Mouse (Mus musculus) urinary bladder, postnatal 36 days (tissue): Measurements from ENCODE around the gene Pi4ka.

ENCODE experiments used
- DNase-seq, 2 experiments: peaks; one replicate each; pipeline ENCODE4 v3.0.0; 2022; ENCODE audit warnings: low spot score in 2 of 2, mixed read lengths in 1 of 2

Pi4ka gene

DNA sequence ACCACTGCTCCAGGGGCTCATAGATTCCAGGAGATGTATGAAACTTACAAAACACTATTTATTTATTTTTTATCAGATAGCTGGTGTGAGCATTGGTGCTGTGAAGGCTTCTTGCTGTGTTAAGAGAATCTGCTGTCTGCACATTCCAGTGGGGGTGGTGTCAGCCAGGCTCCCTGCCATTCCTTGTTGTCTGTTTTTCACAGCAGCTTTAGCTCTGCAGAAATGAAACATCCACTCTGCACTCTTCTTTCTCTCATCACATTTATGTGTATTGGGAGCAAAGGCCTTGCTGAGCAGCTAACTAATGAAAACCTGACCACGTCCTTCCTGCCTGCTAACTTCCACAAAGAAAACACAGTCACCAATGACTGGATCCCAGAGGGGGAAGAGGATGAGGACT is 70.0 kb downstream of the Pi4ka start:
- DNase-seq = no peak

- no peak for DNase-seq
Observed at GRCm38 (mm10) chr16:17334574-17334973, 71.5 kb downstream of the Pi4ka start.

- no peak for DNase-seq
Observed at GRCm38 (mm10) chr16:17331855-17332254, 74.3 kb downstream of the Pi4ka start.

GRCm38 (mm10) chr16:17331116-17331515 is 75.0 kb downstream of the Pi4ka start, which contains the start of gene Serpind1:
Serpind1 (plus strand) TSS chr16:17331371.
- DNase-seq = no peak

DNA sequence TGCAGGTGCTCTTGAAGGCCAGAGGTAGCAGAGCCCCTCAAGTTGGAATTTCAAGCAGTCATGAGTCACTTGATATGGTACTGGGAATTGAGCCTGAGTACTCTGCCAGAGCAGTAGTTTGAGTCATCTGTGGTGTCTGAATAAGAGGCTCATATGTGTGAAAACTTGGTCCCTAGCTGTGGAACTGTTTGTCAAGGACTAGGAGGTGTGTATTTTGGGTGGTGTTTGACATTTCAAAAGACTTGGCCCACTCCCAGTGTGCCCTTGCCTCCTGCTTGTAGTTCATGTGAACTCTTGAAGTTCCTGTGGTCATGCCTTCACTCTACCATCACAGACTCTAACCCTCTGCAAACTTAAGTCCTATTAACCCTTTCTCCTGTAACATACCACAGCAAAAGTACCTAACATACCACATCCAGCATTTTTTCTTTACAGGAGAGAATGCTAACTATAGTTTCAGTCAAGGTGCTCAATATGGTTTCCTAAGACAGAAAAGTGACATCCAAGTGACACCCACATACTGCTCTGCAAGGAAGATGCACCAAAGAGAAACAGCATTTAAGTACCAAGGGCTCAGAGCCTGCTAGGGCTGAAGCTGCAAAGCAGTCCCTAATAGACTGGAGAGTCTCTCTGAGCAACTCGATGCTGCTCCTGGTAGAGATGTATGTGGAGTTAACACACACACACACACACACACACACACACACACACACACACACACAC is 76.1 kb downstream of the Pi4ka start:
- DNase-seq = no peak

DNA sequence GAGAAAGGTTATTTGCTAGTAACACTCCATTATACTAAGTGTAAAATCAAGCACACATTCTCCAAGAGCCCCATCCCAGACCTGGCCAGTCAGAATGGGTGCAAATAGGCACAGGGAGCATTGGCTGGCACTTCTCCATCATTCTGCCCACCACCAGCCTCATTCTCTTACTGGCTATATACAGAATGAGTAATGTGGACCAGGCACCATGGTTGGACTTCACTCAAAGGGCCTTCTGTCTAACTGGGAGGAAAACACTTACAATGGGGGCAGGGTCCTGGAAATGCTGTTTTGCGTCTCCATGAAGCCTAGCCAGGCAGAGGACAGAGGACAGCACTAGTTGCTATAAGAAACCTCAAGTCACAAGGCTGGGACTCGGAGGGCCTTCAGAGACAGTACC is 80.0 kb downstream of the Pi4ka start:
- DNase-seq = no peak

DNA sequence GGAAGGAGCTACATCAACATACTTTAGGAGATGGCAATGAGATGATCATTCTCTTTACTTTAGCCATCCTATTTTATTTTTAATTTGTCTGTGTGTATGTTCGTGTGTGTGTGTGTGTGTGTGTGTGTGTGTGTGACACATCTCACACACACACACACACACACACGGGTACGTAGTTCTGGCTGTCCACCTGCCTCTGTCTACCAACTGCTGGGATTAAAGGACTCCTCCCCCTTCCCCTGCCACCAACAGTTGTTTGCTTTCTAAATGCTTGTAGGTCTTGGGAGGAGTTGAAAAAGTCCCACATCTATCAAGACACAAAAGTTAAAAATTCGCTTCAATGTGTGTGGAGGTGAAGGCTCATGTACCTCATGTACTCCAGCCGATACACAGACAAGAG is 81.4 kb downstream of the Pi4ka start:
- DNase-seq = no peak

GRCm38 (mm10) chr16:17321481-17321880 is 84.6 kb downstream of the Pi4ka start:
- DNase-seq = no peak

DNA sequence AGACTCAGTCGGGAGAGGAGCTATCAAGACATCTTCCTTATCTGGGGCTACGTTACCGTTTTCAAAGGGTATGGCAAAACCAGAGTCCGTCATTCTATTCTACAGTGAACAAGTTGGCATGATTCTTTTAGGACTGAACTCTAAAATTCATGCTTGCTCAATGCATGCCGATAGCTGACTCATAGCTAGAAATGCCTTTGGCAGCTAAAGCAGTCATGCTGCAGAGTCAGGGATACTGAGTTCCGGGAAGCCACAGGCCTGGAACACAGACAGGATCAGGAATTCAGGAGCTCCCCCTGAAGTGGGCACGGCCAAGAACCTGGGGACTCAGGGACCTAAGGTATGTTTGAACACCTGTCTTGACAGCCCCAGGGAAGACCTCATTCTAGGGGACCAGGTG is 89.6 kb downstream of the Pi4ka start:
- no peak for DNase-seq

DNA sequence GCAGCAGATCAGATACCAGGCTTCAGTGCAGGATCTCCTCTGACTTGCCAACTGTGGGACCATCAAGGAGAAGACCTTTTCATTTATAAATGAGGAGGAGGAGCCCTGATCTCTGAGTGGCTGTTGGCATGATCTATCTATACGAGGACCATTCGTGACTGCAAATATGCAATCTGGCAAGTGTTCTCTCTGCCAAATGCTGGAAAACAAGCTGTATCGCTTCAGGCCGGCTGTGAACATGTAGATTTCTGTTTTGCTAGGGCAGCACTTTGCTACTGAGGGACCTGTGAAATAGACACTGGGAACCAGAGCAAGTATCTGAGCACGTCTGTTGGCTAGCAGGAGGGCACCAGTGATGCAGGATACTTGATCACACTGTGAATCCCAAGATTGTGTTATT is 93.6 kb downstream of the Pi4ka start:
- no peak for DNase-seq

GRCm38 (mm10) chr16:17309036-17309435 is 97.1 kb downstream of the Pi4ka start:
- no peak for DNase-seq

DNA sequence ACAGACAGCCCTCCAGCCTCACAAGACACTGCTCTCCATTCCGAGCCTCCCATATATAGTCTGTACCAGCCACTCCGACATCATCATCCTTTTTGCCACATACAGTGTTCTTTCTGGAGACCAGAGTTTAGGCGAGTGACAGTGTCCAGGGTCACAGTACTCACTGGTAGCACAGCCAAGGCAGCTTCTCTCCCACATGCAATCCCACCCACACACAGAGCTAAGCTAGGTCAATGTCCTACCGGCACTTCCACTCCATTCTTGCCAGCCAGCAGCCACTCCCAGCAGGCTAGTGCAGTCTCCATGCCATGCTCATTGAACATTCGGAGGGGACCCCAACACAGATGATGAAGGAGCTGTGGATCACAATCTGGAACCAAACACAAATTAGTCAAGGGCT is 98.7 kb downstream of the Pi4ka start:
- no peak for DNase-seq

GRCm38 (mm10) chr16:17303521-17304245 is 102.4 kb downstream of the Pi4ka start:
- DNase-seq = no peak

- DNase-seq = no peak
Observed at GRCm38 (mm10) chr16:17300818-17301217, 105.3 kb downstream of the Pi4ka start.

- DNase-seq = peak; percentile 62 to 66
Observed at GRCm38 (mm10) chr16:17292751-17293150, 113.4 kb downstream of the Pi4ka start.

- no peak for DNase-seq
Observed at GRCm38 (mm10) chr16:17291016-17291415, 115.1 kb downstream of the Pi4ka start.

GRCm38 (mm10) chr16:17287103-17287502 is 119.0 kb downstream of the Pi4ka start:
- no peak for DNase-seq

- DNase-seq = no peak
Observed at GRCm38 (mm10) chr16:17283151-17283550, 123.0 kb downstream of the Pi4ka start.

DNA sequence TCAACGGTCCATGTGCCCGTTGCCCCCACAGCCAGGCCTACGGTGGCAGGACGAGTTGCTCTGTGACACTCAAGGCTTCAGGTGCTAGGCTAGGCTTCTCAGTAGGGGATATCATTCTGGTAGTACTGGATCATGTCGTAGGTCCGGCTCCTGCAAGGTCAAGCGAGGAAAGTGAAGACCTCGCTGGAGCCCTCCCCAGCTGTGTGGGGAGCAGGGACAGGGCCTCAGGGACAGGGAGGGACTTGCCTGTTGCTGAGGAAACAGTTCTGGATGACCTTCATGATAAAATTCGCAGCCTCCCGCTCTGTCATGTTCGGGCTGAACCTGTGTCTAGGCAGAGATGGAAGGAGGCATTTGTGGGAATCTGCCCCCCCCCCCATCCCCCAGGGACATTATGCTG is 125.6 kb downstream of the Pi4ka start:
- no peak for DNase-seq

GRCm38 (mm10) chr16:17277342-17278211 is 128.5 kb downstream of the Pi4ka start:
- no peak for DNase-seq

DNA sequence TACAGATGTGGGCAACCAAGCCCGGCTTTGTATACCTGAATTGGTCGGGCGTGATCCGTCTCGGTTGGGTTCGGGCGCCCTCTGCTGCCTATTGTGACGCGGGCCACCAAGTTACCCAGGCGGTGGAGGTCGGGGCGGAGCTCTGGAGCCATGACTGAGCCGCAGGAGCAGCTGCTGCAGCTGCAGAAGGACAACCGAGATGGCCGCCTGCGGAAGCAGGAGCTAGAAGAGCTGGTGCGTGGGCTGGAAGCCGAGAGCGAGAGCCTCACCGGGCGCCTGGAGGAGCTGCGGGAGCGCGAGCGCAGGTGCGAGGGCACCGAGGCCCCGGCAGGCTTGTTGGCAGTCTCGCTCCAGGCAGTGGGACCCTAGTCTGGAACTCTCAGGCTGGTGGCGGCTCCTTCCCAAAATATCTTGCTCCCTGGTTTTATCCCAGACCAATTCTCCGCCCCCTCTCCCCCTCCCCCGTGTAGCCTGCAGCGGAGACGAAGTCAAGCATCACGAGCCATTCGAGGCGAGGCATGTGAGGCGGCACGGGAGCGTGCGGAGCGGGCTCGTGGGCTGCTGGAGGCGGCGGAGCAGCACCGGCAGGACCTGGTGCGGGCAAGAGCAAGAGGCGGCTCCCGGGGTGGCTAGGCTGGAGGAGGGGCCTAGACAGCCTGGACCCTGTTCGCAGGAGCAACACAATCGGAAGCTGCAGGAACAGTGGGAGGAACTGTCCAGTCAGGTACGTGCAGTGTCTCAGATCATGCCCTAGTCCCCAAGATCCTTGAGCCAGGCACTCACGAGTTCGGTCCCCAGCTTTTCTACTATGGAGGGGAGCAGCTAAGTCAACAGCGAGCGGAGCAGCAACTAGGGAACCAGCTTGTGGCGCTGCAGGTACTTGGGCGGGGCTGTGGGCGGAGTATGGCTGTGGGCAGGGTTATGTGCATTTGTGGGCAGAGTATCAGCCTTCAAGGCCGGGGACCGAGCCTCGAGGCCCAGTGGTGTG is 129.7 kb downstream of the Pi4ka start:
- DNase-seq = peak; percentile 90 to 94
